Mouse (Mus musculus): ENCODE measurements around the gene Znrf1. TPM values are rescaled to one million over a fixed set of nuclear protein-coding genes. Genes with fewer than 3 reads are reported as not detected.

Gene Znrf1
- polyA plus RNA-seq, 1 experiment from 2014 or later: 65.7 TPM

DNA sequence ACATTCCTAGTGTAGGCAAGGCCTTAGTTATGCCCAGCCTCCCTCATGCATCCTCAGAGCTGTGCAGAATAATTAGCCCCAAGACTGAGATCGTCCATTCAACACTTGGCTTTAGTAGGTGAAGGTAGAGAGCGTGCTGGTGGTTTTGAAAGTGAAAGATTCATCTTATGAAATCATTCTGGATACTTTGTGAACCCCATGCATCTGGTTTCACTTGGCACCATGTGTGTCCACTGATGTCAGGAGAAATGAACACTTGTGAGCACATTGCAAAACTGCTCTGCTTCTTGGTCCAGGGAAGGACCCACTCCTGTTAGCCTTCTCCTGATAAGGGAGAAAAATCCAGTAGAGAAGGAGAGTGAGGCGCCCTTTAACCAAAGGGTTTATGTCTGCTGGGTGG lies 49.0 kb downstream of the Znrf1 start:
- 94% methylated on average over 3 of the region's 3 CpGs for WGBS
- no peaks in the 10 kb centered on the region for H3K27me3 ChIP-seq (replicated peaks; ENCODE audit: control insufficient read depth, insufficient read depth, low read length)
- H3K4me2 ChIP-seq (ENCODE audit: low read length): no peak overlapping the region
- H3K36me3 ChIP-seq (ENCODE audit: control insufficient read depth, insufficient read depth, low read length): no peaks in the 10 kb centered on the region
- no peak for ATAC-seq
- no peak overlapping the region for H3K9ac ChIP-seq (ENCODE audit: low read depth, low read length)
- H3K9me3 ChIP-seq (ENCODE audit: control insufficient read depth, low read length): no peaks in the 10 kb centered on the region
- H3K27ac ChIP-seq (ENCODE audit: low read depth, low read length): no peak overlapping the region
- H3K4me3 ChIP-seq (ENCODE audit: low read length): no peak overlapping the region
- H3K4me1 ChIP-seq (ENCODE audit: control insufficient read depth, insufficient read depth, low read depth, low read length): peaks cover 4% of the 10 kb centered on the region; the same call in 1 of the 2 replicates

DNA sequence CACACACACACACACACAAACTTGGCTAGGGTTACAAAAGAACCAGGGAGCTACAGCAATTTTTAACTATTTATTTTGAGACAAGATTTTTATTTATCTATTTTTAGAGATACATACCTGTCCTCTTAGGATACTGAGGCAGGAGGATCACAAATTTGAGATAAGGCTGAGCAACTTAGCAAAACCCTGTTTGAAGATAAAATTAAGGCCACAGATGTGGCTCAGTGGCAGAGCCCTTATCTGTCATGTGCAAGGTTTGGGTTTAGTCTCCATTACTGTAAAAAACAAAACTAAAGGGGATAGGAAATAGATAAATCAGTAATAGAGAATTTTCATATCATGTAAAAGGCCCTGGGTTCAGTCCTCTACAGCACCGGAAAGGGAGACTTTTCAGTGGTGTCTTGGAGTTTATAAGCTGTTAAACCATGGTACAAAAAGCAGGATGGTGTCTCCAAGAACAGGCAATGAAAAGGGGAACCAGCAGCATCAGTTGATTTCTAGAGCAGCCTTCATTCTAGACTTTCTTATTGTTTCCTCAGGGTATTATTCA lies 51.7 kb downstream of the Znrf1 start:
- Histone ChIP-seq H3K27ac (ENCODE audit: low read depth, low read length) (no peak overlapping the region), H3K4me1 (ENCODE audit: control insufficient read depth, insufficient read depth, low read depth, low read length) (peaks cover 7% of the 10 kb centered on the region), H3K9me3 (ENCODE audit: control insufficient read depth, low read length) (no peaks in the 10 kb centered on the region), H3K4me2 (ENCODE audit: low read length) (no peak overlapping the region), H3K36me3 (ENCODE audit: control insufficient read depth, insufficient read depth, low read length) (no peaks in the 10 kb centered on the region), H3K27me3 (replicated peaks; ENCODE audit: control insufficient read depth, insufficient read depth, low read length) (no peaks in the 10 kb centered on the region), H3K4me3 (ENCODE audit: low read length) (no peak overlapping the region), H3K9ac (ENCODE audit: low read depth, low read length) (no peak overlapping the region)
- WGBS: 91% methylated on average over 1 of the region's 1 CpGs
- ATAC-seq: no peak

DNA sequence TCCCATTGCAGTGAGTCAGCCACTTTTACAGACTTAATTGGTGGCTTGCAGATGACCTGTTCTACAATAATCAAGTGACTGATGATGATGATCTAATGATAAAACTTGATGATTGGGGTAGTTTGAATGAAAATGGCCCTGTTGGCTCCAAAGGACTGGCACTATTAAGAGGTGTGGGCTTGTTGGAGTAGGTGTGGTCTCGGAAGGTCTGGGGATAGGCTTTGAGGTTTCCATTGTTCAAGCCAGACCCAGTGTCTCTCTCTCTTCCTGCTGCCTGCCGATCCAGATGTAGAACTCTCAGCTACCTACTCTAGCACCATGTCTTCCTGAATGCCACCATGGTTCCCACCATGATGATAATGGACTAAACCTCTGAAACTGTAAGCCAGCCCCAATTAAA lies 52.4 kb downstream of the Znrf1 start:
- WGBS: 88% methylated on average over 2 of the region's 2 CpGs
- Histone ChIP-seq H3K9me3 (ENCODE audit: control insufficient read depth, low read length) (no peaks in the 10 kb centered on the region), H3K4me2 (ENCODE audit: low read length) (no peak overlapping the region), H3K4me3 (ENCODE audit: low read length) (no peak overlapping the region), H3K4me1 (ENCODE audit: control insufficient read depth, insufficient read depth, low read depth, low read length) (peaks cover 7% of the 10 kb centered on the region), H3K27me3 (replicated peaks; ENCODE audit: control insufficient read depth, insufficient read depth, low read length) (no peaks in the 10 kb centered on the region), H3K9ac (ENCODE audit: low read depth, low read length) (no peak overlapping the region), H3K36me3 (ENCODE audit: control insufficient read depth, insufficient read depth, low read length) (no peaks in the 10 kb centered on the region), H3K27ac (ENCODE audit: low read depth, low read length) (no peak overlapping the region)
- no peak for ATAC-seq

DNA sequence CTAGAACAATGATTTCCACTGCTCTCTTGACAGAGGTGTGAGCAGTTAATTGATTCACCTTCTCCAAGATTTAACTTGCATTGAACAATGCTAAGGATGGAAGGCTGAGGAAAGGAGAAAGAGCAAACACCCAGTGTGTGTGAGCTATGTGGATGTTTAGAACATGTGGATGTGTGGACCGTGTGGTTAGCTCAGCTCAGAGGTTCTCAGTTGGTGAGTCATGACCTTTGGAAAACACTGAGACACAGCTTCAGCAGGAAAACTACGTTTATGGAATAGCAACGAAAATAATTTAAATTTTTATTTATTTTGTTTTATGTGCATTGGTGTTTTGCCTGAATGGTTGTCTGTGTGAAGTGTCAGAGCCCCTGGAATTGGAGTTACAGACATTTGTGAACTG lies 54.3 kb downstream of the Znrf1 start:
- no peak overlapping the region for H3K9ac ChIP-seq (ENCODE audit: low read depth, low read length)
- no peaks in the 10 kb centered on the region for H3K9me3 ChIP-seq (ENCODE audit: control insufficient read depth, low read length)
- H3K4me1 ChIP-seq (ENCODE audit: control insufficient read depth, insufficient read depth, low read depth, low read length): peaks cover 11% of the 10 kb centered on the region
- ATAC-seq: no peak
- no peaks in the 10 kb centered on the region for H3K27me3 ChIP-seq (replicated peaks; ENCODE audit: control insufficient read depth, insufficient read depth, low read length)
- no peak overlapping the region for H3K4me2 ChIP-seq (ENCODE audit: low read length)
- no peak overlapping the region for H3K27ac ChIP-seq (ENCODE audit: low read depth, low read length)
- WGBS: 79% methylated on average over 3 of the region's 3 CpGs
- no peak overlapping the region for H3K4me3 ChIP-seq (ENCODE audit: low read length)
- no peaks in the 10 kb centered on the region for H3K36me3 ChIP-seq (ENCODE audit: control insufficient read depth, insufficient read depth, low read length)

DNA sequence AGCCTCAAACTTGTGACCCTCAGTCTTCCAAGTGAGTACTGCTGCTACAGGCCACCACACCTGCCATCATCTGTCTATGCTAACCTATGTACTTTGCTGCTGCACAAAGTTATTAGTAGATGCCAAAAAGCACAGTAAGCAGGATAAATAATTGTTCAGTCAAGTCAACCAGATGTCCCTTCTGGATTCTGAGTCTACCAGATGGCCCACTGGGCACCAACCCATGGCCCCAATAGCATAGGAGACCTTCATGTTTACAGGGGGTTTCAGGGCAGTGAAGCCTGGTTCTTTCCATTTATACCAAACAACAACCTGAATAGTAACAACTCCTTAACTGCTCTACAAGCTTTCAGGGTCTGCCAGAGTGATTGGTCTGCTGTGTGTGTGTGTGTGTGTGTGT lies 55.3 kb downstream of the Znrf1 start:
- H3K4me2 ChIP-seq (ENCODE audit: low read length): no peak overlapping the region
- no peaks in the 10 kb centered on the region for H3K36me3 ChIP-seq (ENCODE audit: control insufficient read depth, insufficient read depth, low read length)
- no peaks in the 10 kb centered on the region for H3K9me3 ChIP-seq (ENCODE audit: control insufficient read depth, low read length)
- no peak for ATAC-seq
- peaks cover 14% of the 10 kb centered on the region for H3K4me1 ChIP-seq (ENCODE audit: control insufficient read depth, insufficient read depth, low read depth, low read length)
- no peak overlapping the region for H3K4me3 ChIP-seq (ENCODE audit: low read length)
- H3K27me3 ChIP-seq (replicated peaks; ENCODE audit: control insufficient read depth, insufficient read depth, low read length): no peaks in the 10 kb centered on the region
- no peak overlapping the region for H3K9ac ChIP-seq (ENCODE audit: low read depth, low read length)
- H3K27ac ChIP-seq (ENCODE audit: low read depth, low read length): no peak overlapping the region

DNA sequence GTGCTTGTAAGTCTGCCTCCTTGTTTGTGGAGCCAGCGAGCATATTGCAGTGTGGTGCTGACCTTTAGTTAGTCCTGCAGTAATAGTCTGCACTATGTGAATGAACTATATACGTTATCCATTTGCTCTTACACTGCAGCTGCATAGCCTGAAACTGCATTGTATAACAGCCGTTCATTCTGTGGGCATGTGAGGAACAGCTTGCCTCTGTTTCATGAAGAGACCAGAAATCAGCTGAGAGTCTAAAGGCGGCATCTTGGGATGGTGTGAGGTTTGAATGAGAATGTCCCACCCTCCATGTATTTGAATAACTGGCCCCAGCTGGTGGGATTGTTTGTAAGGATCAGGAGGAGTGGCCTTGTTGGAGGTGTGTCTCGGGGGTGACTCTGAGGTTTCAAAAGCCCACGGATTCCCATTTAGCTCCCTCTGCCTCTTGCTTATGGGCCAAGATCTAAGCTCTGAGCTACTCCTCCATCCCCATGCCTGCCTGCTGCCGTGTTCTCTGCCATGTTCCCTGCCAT lies 56.6 kb downstream of the Znrf1 start:
- Histone ChIP-seq H3K4me2 (ENCODE audit: low read length) (no peak overlapping the region), H3K9me3 (ENCODE audit: control insufficient read depth, low read length) (no peaks in the 10 kb centered on the region), H3K27ac (ENCODE audit: low read depth, low read length) (no peak overlapping the region), H3K27me3 (replicated peaks; ENCODE audit: control insufficient read depth, insufficient read depth, low read length) (no peaks in the 10 kb centered on the region), H3K9ac (ENCODE audit: low read depth, low read length) (no peak overlapping the region), H3K4me3 (ENCODE audit: low read length) (no peak overlapping the region), H3K4me1 (ENCODE audit: control insufficient read depth, insufficient read depth, low read depth, low read length) (peaks cover 22% of the 10 kb centered on the region), H3K36me3 (ENCODE audit: control insufficient read depth, insufficient read depth, low read length) (no peaks in the 10 kb centered on the region)
- no peak for ATAC-seq
- WGBS: 68% methylated on average over 7 of the region's 7 CpGs

DNA sequence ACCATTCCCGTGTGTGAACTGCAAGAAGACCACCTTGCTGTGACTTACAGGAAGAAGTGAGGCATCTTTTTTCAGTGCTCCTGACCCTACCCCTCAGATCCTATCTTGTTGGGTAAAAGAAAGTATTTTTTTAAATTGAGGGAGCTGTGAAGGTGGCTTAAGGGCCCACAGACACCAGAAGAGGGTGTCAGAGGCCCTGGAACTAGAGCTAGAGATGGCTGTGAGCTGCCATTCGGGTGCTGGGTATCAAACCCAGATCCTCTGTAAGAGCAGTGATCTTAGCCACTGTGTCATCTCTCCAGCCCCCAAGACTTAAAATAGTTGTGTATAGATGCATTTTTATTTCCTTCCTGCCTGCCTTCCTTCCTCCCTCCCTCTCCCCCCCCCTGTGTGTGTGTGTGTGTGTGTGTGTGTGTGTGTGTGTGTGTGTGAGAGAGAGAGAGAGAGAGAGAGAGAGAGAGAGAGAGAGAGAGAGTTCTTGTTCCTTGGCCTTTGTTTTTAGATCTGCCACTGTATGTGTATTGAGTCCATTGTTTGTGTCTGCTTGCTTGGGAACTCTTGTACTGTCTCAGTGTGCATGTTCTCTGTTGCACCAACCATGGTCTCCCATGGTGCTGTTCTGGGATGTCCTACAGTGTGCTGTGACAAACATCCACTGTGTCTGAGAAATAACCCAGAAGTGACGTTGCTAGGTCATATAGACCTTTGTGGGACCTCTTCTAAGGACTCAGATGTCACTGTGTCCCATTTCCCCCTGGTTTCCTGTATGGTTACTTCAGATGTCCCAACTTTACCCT lies 58.3 kb downstream of the Znrf1 start:
- no peaks in the 10 kb centered on the region for H3K9me3 ChIP-seq (ENCODE audit: control insufficient read depth, low read length)
- no peaks in the 10 kb centered on the region for H3K27me3 ChIP-seq (replicated peaks; ENCODE audit: control insufficient read depth, insufficient read depth, low read length)
- ATAC-seq: no peak
- H3K4me3 ChIP-seq (ENCODE audit: low read length): no peak overlapping the region
- 88% methylated on average over 3 of the region's 3 CpGs for WGBS
- no peaks in the 10 kb centered on the region for H3K36me3 ChIP-seq (ENCODE audit: control insufficient read depth, insufficient read depth, low read length)
- no peak overlapping the region for H3K9ac ChIP-seq (ENCODE audit: low read depth, low read length)
- H3K4me2 ChIP-seq (ENCODE audit: low read length): no peak overlapping the region
- peaks cover 27% of the 10 kb centered on the region for H3K4me1 ChIP-seq (ENCODE audit: control insufficient read depth, insufficient read depth, low read depth, low read length)
- no peak overlapping the region for H3K27ac ChIP-seq (ENCODE audit: low read depth, low read length)

DNA sequence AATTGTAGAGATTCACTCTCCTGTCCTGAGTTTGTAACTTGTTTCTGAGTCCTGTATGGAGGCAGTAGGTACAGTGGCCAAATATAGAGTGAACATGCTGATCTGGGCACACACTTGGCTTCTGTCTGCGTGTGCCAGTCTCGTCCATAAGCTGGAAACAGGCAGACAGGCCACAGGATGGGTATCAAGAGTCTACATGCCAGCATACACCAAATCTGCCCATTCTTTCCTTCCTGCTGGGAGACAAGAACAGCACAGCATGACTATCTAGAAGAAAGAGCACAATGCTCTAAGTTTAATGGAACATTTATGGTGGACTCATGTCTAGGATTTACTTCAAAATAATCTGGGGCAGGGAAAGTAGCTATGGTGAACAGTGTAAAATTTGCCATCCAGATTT lies 59.1 kb downstream of the Znrf1 start:
- Histone ChIP-seq H3K4me1 (ENCODE audit: control insufficient read depth, insufficient read depth, low read depth, low read length) (peaks cover 27% of the 10 kb centered on the region), H3K4me3 (ENCODE audit: low read length) (no peak overlapping the region), H3K9me3 (ENCODE audit: control insufficient read depth, low read length) (no peaks in the 10 kb centered on the region), H3K27ac (ENCODE audit: low read depth, low read length) (no peak overlapping the region), H3K36me3 (ENCODE audit: control insufficient read depth, insufficient read depth, low read length) (no peaks in the 10 kb centered on the region), H3K4me2 (ENCODE audit: low read length) (no peak overlapping the region), H3K9ac (ENCODE audit: low read depth, low read length) (no peak overlapping the region), H3K27me3 (replicated peaks; ENCODE audit: control insufficient read depth, insufficient read depth, low read length) (no peaks in the 10 kb centered on the region)
- no peak for ATAC-seq
- WGBS: 63% methylated on average over 2 of the region's 2 CpGs

DNA sequence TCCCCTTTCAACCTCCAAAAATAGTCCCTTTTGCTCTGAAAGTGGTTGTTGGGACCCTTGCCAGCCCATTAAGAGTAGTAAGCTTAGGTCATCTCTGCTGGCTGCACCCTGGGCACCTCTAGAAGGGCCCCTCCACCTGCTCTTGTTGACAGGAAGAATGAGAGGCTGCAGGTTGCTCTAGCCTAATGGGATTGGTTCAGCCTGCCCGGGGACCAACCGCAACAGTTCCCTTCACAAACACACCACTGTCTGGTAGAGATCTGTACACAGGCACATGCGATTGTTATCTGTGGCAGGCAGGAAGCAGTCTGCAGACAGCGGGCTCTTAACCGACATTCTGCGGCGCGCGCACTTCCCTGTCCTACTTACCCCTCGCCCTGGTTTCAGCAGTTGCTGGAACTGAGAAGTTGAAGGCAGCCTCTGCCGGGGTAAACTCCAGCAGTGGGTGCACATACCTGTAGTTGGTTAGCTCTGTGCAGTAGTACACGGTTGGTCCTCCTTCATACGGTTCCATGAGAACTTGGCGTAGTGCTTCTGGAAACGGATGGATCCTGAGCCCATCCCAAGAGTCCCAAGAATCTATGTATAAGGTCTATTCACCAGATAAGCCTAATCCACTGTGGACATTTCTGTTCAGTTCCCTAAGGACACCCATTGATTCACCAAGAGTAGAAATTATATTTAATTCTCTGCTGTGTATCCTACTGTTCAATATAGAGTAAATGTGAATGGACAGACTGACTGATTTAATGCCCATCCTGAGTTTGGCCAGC lies 60.0 kb downstream of the Znrf1 start:
- no peak overlapping the region for H3K4me3 ChIP-seq (ENCODE audit: low read length)
- 89% methylated on average over 15 of the region's 15 CpGs for WGBS
- no peaks in the 10 kb centered on the region for H3K9me3 ChIP-seq (ENCODE audit: control insufficient read depth, low read length)
- H3K27me3 ChIP-seq (replicated peaks; ENCODE audit: control insufficient read depth, insufficient read depth, low read length): no peaks in the 10 kb centered on the region
- peak; percentile 40; the same call in 1 of the 2 replicates for ATAC-seq
- no peaks in the 10 kb centered on the region for H3K36me3 ChIP-seq (ENCODE audit: control insufficient read depth, insufficient read depth, low read length)
- H3K4me1 ChIP-seq (ENCODE audit: control insufficient read depth, insufficient read depth, low read depth, low read length): peaks cover 27% of the 10 kb centered on the region
- no peak overlapping the region for H3K4me2 ChIP-seq (ENCODE audit: low read length)
- peak overlapping the region; percentile 3; the same call in 1 of the 2 replicates for H3K27ac ChIP-seq (ENCODE audit: low read depth, low read length)
- H3K9ac ChIP-seq (ENCODE audit: low read depth, low read length): no peak overlapping the region
